Mouse (Mus musculus): Measurements from ENCODE around the gene Grin3b. TPM values are rescaled to one million over a fixed set of nuclear protein-coding genes. Genes with fewer than 3 reads are reported as not detected.
A peak's percentile ranks its signal among the peaks of the same experiment; 100 is the strongest.

Gene Grin3b
- polyA plus RNA-seq, 1 experiment = not detected

- peak overlapping the region; percentile 60; the same call in 1 of the 2 replicates for H3K27ac ChIP-seq (ENCODE audit: control insufficient read depth, insufficient read depth, low read depth, low read length, poor library complexity)
- WGBS = 88% methylated on average over 10 of the region's 10 CpGs
- peaks cover 7% of the 10 kb centered on the region; the same call in 1 of the 2 replicates for H3K4me1 ChIP-seq (ENCODE audit: control insufficient read depth, insufficient read depth, low read length)
- no peak overlapping the region for H3K4me3 ChIP-seq (replicated peaks; ENCODE audit: control insufficient read depth, low read depth, low read length)
- TF ChIP-seq POLR2A (IDR thresholded peaks at IDR 0.05; ENCODE audit: borderline replicate concordance, control insufficient read depth, low read depth, low read length) (no peak), CTCF (IDR thresholded peaks at IDR 0.05; ENCODE audit: control insufficient read depth, insufficient read depth, low read length) (no peak)
Observed at GRCm38 (mm10) chr10:80015583-80015982, 45.1 kb downstream of the Grin3b start.

DNA sequence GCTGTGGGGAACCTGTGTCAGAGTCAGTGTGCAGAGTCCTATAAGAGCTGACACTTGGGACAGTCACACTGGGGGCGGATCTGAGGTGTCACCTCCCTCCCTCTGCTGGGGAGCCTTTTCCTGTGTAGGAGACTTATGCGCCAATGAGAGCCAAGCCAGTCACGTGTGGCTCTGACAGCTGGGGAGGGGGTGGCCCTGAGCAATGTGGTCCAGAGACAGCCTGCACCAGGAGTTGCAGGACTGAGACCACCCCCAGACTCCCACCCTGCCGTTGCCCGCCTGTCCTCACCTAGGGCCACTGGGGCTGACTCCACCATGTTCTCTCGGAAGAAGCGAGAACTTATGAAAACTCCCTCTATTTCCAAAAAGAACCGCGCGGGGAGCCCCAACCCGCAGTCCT is 46.0 kb downstream of the Grin3b start, which contains the start of gene Arhgap45:
TSS of gene Arhgap45 (plus strand) at position 143 of the 400 bp plus-strand sequence.
- H3K27ac ChIP-seq (ENCODE audit: control insufficient read depth, insufficient read depth, low read depth, low read length, poor library complexity) = peak within 1 kb of the TSS; percentile 98
- WGBS = 4% methylated on average over 11 of the region's 11 CpGs
- H3K4me3 ChIP-seq (replicated peaks; ENCODE audit: control insufficient read depth, low read depth, low read length) = peak within 1 kb of the TSS; percentile 92
- TF ChIP-seq POLR2A (IDR thresholded peaks at IDR 0.05; ENCODE audit: borderline replicate concordance, control insufficient read depth, low read depth, low read length) = peak; percentile 82
- no peak for TF ChIP-seq CTCF (IDR thresholded peaks at IDR 0.05; ENCODE audit: control insufficient read depth, insufficient read depth, low read length)
- peaks cover 7% of the 10 kb centered on the region; the same call in 1 of the 2 replicates for H3K4me1 ChIP-seq (ENCODE audit: control insufficient read depth, insufficient read depth, low read length)

DNA sequence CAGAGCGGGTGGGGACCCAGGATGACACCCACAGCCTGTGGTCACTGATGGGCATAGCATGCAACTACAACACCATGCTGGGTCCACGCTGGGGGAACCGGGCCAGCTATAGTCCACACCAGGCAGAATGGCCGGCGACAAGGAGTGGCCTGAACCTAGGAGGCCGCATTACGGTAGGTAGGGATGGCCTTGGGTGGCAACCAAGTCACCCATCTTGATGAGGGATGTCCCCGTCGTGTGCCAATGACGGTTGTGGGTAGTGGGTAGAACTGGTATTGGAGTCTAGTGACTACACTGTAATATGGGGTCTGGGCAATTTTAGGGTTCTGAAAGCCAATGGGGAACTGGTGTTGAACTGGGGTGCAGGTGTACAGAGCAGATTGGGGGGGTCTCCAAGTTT is 46.4 kb downstream of the Grin3b start:
- Histone ChIP-seq H3K27ac (ENCODE audit: control insufficient read depth, insufficient read depth, low read depth, low read length, poor library complexity) (peak overlapping the region; percentile 89), H3K4me1 (ENCODE audit: control insufficient read depth, insufficient read depth, low read length) (peaks cover 7% of the 10 kb centered on the region), H3K4me3 (replicated peaks; ENCODE audit: control insufficient read depth, low read depth, low read length) (peak overlapping the region; percentile 92)
- TF ChIP-seq POLR2A (IDR thresholded peaks at IDR 0.05; ENCODE audit: borderline replicate concordance, control insufficient read depth, low read depth, low read length) (no peak), CTCF (IDR thresholded peaks at IDR 0.05; ENCODE audit: control insufficient read depth, insufficient read depth, low read length) (no peak)
- WGBS = 3% methylated on average over 10 of the region's 10 CpGs

- WGBS = 4% methylated on average over 3 of the region's 3 CpGs
- H3K27ac ChIP-seq (ENCODE audit: control insufficient read depth, insufficient read depth, low read depth, low read length, poor library complexity) = peak overlapping the region; percentile 98
- TF ChIP-seq CTCF (IDR thresholded peaks at IDR 0.05; ENCODE audit: control insufficient read depth, insufficient read depth, low read length) (no peak), POLR2A (IDR thresholded peaks at IDR 0.05; ENCODE audit: borderline replicate concordance, control insufficient read depth, low read depth, low read length) (no peak)
Observed at GRCm38 (mm10) chr10:80017361-80017760, 46.8 kb downstream of the Grin3b start.

DNA sequence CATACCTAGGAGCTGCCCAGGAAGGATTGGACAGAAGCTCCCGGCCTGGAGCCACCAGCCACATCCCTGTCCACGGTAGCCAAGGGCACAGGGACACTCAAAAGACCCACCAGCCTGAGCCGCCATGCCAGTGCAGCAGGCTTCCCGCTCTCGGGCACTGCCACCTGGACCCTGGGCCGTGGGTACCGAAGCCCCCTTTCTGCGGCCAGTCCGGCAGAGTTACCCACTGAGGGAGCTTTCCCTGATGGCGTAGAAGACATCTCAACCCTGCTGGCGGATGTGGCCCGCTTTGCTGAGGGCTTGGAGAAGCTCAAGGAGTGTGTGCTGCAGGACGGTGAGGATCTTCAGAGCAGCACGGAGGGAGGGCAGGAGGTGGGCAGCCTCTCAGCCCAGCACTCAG is 47.3 kb downstream of the Grin3b start:
- peaks cover 8% of the 10 kb centered on the region for H3K4me1 ChIP-seq (ENCODE audit: control insufficient read depth, insufficient read depth, low read length)
- peak overlapping the region; percentile 81 for H3K4me3 ChIP-seq (replicated peaks; ENCODE audit: control insufficient read depth, low read depth, low read length)
- peak overlapping the region; percentile 98 for H3K27ac ChIP-seq (ENCODE audit: control insufficient read depth, insufficient read depth, low read depth, low read length, poor library complexity)
- TF ChIP-seq CTCF (IDR thresholded peaks at IDR 0.05; ENCODE audit: control insufficient read depth, insufficient read depth, low read length) (0 out of 2 replicates have a peak, but pooled peaks have one; percentile 17), POLR2A (IDR thresholded peaks at IDR 0.05; ENCODE audit: borderline replicate concordance, control insufficient read depth, low read depth, low read length) (no peak; the same call in 1 of the 2 replicates)
- 7% methylated on average over 14 of the region's 14 CpGs for WGBS

More at GRCm38 (mm10) chr10:80017361-80017760, 46.8 kb downstream of the Grin3b start:
- Histone ChIP-seq H3K4me1 (ENCODE audit: control insufficient read depth, insufficient read depth, low read length) (peaks cover 8% of the 10 kb centered on the region), H3K4me3 (replicated peaks; ENCODE audit: control insufficient read depth, low read depth, low read length) (peak overlapping the region; percentile 92)

GRCm38 (mm10) chr10:80018739-80019297 is 48.3 kb downstream of the Grin3b start:
- Histone ChIP-seq H3K27ac (ENCODE audit: control insufficient read depth, insufficient read depth, low read depth, low read length, poor library complexity) (peak overlapping the region; percentile 92), H3K4me3 (replicated peaks; ENCODE audit: control insufficient read depth, low read depth, low read length) (peak overlapping the region; percentile 82), H3K4me1 (ENCODE audit: control insufficient read depth, insufficient read depth, low read length) (peaks cover 8% of the 10 kb centered on the region)
- WGBS = 6% methylated on average over 15 of the region's 15 CpGs
- TF ChIP-seq POLR2A (IDR thresholded peaks at IDR 0.05; ENCODE audit: borderline replicate concordance, control insufficient read depth, low read depth, low read length) (peak; percentile 40; the same call in 1 of the 2 replicates), CTCF (IDR thresholded peaks at IDR 0.05; ENCODE audit: control insufficient read depth, insufficient read depth, low read length) (0 out of 2 replicates have a peak, but pooled peaks have one; percentile 13)

GRCm38 (mm10) chr10:80019471-80020131 is 49.1 kb downstream of the Grin3b start:
- peaks cover 10% of the 10 kb centered on the region for H3K4me1 ChIP-seq (ENCODE audit: control insufficient read depth, insufficient read depth, low read length)
- TF ChIP-seq POLR2A (IDR thresholded peaks at IDR 0.05; ENCODE audit: borderline replicate concordance, control insufficient read depth, low read depth, low read length) = no peak
- TF ChIP-seq CTCF (IDR thresholded peaks at IDR 0.05; ENCODE audit: control insufficient read depth, insufficient read depth, low read length) = no peak
- peak overlapping the region; percentile 92 for H3K27ac ChIP-seq (ENCODE audit: control insufficient read depth, insufficient read depth, low read depth, low read length, poor library complexity)
- WGBS = 73% methylated on average over 20 of the region's 20 CpGs
- peak overlapping the region; percentile 60 for H3K4me3 ChIP-seq (replicated peaks; ENCODE audit: control insufficient read depth, low read depth, low read length)

DNA sequence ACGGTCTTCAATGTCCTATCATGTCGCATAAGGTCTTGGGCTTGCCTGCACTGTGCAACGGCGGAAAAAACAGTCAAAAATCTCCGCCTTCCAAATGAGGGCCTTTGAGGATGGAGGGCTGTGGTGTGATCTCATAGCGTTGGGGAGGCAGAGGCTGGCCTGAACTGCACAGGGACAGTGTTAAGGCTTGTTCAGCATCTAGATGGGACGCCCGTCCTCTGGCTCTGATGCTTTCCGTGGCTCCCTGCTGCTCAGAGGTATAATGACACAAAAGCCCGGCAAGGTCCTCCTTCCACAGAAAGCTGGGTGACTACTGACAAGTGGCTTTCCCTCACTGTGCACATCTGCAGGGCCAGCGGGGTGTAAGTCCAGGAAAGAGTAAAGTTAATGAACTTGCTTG is 49.7 kb downstream of the Grin3b start:
- Histone ChIP-seq H3K27ac (ENCODE audit: control insufficient read depth, insufficient read depth, low read depth, low read length, poor library complexity) (no peak overlapping the region), H3K4me1 (ENCODE audit: control insufficient read depth, insufficient read depth, low read length) (peaks cover 11% of the 10 kb centered on the region), H3K4me3 (replicated peaks; ENCODE audit: control insufficient read depth, low read depth, low read length) (no peak overlapping the region)
- no peak for TF ChIP-seq POLR2A (IDR thresholded peaks at IDR 0.05; ENCODE audit: borderline replicate concordance, control insufficient read depth, low read depth, low read length)
- TF ChIP-seq CTCF (IDR thresholded peaks at IDR 0.05; ENCODE audit: control insufficient read depth, insufficient read depth, low read length) = no peak
- 82% methylated on average over 11 of the region's 11 CpGs for WGBS

All from bone marrow, adult 2 months (tissue).